Mouse (Mus musculus) hindlimb bud, embryonic 11.5 days (tissue): ENCODE data around the gene Dgkg.
A peak's percentile ranks its signal among the peaks of the same experiment; 100 is the strongest.

Source experiments
- DNase-seq: peaks from one replicate; pipeline ENCODE4 v3.0.0-alpha.2; 2012; ENCODE audit warnings: low read depth, low spot score; ENCODE audit errors: extremely low spot score

Dgkg gene

GRCm38 (mm10) chr16:22548167-22549080, 108.6 kb downstream of the Dgkg start:
- peak; percentile 91 for DNase-seq

GRCm38 (mm10) chr16:22547741-22548140, 109.3 kb downstream of the Dgkg start:
- no peak for DNase-seq

DNA sequence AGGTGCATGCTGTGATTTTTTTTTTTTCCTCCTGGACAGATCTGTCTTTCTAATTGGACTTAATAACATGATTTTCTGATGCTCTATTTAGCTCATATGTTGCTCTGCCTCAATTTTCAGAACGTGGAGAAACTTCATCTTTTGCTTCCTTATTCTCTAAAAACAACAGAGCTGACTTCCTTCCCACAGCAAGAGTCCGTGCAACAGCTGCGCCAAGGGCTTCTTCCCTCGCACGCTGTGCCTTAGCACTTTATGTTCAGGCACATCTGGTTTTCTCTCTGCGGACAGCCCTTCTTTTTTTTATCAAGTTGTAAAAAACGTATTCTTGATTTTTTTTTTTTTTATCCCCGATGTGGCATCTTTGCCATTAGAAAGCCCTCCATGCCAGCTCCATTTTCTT, 111.2 kb downstream of the Dgkg start:
- DNase-seq, result no peak

GRCm38 (mm10) chr16:22545016-22545561, 111.9 kb downstream of the Dgkg start:
- DNase-seq, result no peak

- DNase-seq, result no peak
These were observed 114.3 kb downstream of the Dgkg start for GRCm38 (mm10) chr16:22542691-22543141.

GRCm38 (mm10) chr16:22539275-22539674, 117.7 kb downstream of the Dgkg start:
- DNase-seq, result no peak

- DNase-seq, result no peak
These were observed 120.3 kb downstream of the Dgkg start for GRCm38 (mm10) chr16:22536581-22537160.

DNA sequence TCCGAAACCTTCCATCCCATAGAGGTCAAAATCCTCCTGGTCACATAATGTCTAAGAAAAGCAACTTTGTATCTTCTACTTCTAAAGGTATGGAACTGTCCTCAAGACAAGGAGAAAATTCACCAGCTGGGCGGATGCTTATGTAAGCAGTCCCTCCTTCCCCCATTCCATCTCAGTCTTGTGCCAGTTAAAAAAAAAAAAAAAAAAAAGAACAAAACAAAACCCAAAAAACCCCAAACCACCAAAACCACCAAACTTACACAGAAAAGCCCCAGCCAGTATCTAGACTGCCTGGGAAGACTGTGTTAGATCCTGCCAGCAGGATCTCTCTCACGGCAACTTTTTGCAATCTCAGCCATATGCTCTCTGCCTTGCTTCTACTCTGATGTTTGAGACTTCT, 123.9 kb downstream of the Dgkg start:
- no peak for DNase-seq

DNA sequence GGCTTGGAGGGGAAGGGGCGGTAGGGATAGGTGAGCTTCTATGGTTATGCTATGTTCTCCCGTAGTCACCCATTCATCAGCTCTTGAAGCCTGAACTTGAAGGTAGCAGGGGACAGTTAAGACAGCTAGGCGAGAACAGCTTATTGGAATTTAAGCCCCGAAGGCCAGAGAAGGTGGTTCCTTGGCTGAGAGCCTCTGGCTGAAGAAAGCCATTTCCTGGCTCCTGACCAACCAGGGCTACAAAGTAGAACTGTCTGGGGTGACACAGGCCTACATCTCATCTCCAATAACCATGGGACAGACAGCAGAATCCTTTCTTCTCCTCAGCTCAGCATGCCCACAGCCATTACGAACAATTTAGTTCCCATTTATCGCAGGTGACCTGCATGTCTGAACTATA, 125.2 kb downstream of the Dgkg start:
- no peak for DNase-seq

DNA sequence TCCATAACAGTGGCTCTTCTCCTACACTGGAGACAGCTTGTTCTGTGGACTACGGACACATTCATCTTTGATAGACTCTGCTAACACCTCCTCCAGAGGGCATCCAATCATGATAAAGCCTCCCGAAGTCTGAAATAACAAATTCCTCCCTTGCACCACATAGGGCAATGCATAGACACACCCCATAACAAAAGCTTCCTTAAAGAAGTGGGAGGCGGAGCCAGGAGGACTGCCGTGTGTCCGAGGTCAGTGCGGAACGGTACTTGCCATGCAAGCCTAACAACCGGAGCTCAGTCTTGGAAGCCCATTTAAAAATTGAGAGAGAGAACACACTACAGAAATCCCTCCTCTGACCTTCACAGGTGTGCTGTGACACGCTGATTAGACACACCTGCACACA, 126.0 kb downstream of the Dgkg start:
- DNase-seq, result no peak

DNA sequence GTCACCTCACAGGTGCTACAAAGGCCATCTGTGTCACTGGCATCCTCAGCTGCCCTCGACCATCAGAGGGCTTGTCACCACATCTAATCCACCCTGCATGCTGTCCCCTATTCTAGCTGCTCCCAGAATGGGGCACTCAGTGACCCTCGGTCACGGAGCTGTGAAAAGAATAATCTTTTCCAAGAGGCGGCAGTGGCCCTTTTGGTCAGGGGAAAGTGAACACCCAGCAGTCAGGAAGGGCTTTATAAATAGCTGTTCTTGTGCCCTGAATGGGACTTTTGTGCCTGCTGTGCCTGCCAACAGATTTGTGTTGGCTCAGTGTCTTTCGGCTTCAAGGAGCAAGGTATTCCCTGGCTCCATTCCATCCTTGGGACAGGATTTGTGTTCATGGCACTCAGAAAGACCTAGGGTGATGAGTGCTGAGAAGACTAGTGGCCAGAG, 129.5 kb downstream of the Dgkg start:
- no peak for DNase-seq

- DNase-seq, result no peak
These were observed 130.6 kb downstream of the Dgkg start for GRCm38 (mm10) chr16:22526386-22526785.

DNA sequence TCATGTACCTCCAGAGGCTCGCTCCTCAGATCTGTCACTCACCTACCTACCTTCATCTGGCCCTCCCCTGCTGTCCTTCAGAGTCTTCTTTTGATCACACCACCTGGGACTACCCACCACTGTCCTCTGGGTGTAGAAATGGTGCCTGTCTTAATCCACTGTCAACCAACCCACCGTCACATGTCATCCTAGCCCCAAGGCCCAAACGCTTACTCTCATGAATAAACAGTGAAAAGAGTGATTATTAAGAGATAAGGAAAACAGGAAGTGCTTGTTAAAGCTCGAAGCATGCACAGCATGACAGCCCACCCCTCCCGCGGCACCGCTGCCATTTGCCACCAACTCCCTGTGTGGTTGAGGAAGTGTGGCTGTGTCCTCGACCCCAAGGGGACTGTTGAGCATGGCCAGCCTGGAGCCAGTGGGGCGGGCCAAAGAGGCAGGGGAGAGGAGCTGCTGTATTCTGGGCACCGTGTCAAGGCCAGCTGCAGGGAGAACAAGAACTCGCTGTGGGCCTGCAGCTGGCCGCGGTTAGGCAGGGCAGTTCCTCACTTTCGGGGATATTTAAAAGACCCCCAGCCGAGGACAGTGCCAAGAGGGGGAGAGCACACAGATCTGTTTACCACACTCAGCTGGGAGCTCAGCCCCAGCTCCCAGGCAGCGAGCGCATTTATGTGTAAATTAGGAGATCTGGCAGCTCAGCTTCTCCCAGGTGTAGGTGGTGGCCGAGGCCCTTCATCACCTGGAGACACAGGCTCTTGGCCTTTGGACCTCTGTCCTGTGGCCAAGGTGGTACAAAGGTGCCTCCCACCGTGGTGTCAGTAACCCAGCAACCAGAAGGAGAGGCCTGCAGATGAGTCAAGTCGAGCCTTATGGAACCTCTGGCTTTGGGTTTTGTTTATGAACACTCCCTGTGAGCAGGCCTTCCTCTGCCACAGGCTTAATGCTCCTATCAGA, 139.3 kb downstream of the Dgkg start:
- no peak for DNase-seq

DNA sequence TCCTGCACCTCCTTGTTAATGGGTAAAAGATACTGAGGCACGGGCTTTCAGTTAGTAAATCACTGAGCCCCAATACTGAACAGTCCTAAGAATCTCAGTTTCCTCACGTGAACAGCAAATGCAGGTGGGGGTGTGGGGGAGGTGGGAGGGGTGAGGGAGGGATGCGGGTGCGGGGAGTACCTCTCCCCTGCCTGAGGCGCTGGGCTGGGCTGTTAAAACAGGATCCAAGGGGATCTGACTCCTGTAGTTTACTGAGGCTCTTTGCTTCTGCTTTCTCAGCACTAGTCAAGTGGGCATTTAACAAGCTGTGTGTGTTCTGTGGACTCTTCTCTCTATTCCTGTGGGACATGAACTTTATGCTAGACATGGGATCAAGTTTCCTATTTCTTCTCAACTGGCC, 141.5 kb downstream of the Dgkg start:
- no peak for DNase-seq

- no peak for DNase-seq
These were observed 146.0 kb downstream of the Dgkg start for GRCm38 (mm10) chr16:22510861-22511637.

DNA sequence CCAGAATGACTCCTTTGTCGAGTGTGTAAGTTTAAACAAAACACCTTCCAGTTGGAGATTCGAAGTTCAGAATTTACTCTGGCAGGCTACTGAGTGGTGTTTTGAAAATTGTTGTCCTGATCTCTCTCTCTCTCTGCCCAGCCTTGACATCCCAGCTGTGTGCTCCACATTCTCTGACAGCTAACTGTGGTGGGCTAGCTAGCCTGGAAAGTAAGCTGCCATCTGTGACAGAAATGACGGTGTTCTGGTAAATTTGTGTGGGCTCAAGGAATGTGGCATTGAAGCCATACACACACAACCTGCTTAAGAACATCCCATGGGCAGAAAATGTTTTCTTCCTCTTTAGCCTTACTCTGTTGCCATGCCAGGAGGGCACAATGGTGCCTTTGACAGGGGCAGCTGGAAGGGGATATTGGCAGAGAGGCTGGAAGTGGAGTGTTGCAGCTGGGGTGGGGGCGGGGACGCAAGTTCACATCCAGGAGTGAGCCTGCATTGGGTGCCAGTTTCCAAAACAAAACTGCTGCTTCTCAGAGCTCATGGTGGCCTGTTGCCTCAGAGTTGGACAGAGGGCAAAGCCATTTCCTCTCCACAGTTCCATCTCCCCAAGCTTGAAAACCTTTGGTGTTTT, 148.0 kb downstream of the Dgkg start:
- no peak for DNase-seq

GRCm38 (mm10) chr16:22505656-22506055, 151.4 kb downstream of the Dgkg start:
- DNase-seq, result no peak

GRCm38 (mm10) chr16:22504851-22505250, 152.2 kb downstream of the Dgkg start:
- DNase-seq, result no peak

- no peak for DNase-seq
These were observed 153.0 kb downstream of the Dgkg start for GRCm38 (mm10) chr16:22504049-22504448.

- no peak for DNase-seq
These were observed 153.6 kb downstream of the Dgkg start for GRCm38 (mm10) chr16:22503467-22503866.
